Mouse (Mus musculus) liver (tissue): ENCODE results near the gene Mocs3.

Experiments used
- DNase-seq: peaks from one replicate; pipeline ENCODE4 v3.0.0-alpha.2; 2020; ENCODE audit warnings: mixed read lengths

The Mocs3 gene

GRCm38 (mm10) chr2:168242841-168243240 is 12.4 kb downstream of the Mocs3 start:
- DNase-seq, result no peak

- DNase-seq, result no peak
Measured at GRCm38 (mm10) chr2:168243278-168243677, 12.9 kb downstream of the Mocs3 start.

- no peak for DNase-seq
Measured at GRCm38 (mm10) chr2:168245571-168245970, 15.1 kb downstream of the Mocs3 start.

- no peak for DNase-seq
Measured at GRCm38 (mm10) chr2:168248167-168248855, 17.9 kb downstream of the Mocs3 start.

- DNase-seq, result peak; percentile 39
Measured at GRCm38 (mm10) chr2:168248856-168249245, 18.4 kb downstream of the Mocs3 start.

- DNase-seq, result peak; percentile 77
Measured at GRCm38 (mm10) chr2:168250270-168250669, 19.8 kb downstream of the Mocs3 start.

GRCm38 (mm10) chr2:168252639-168253292 is 22.3 kb downstream of the Mocs3 start:
- peak; percentile 45 for DNase-seq

GRCm38 (mm10) chr2:168253822-168254221 is 23.4 kb downstream of the Mocs3 start:
- DNase-seq, result no peak

- DNase-seq, result no peak
Measured at GRCm38 (mm10) chr2:168256506-168256905, 26.1 kb downstream of the Mocs3 start.

GRCm38 (mm10) chr2:168257188-168257587 is 26.8 kb downstream of the Mocs3 start:
- no peak for DNase-seq

- DNase-seq, result no peak
Measured at GRCm38 (mm10) chr2:168259046-168259445, 28.6 kb downstream of the Mocs3 start.

- DNase-seq, result no peak
Measured at GRCm38 (mm10) chr2:168260124-168260523, 29.7 kb downstream of the Mocs3 start.

- no peak for DNase-seq
Measured at GRCm38 (mm10) chr2:168260900-168261299, 30.5 kb downstream of the Mocs3 start.

- peak; percentile 45 for DNase-seq
Measured at GRCm38 (mm10) chr2:168268033-168268432, 37.6 kb downstream of the Mocs3 start.

GRCm38 (mm10) chr2:168273387-168273786 is 43.0 kb downstream of the Mocs3 start:
- DNase-seq, result no peak

- peak; percentile 63 for DNase-seq
Measured at GRCm38 (mm10) chr2:168274374-168274935, 44.0 kb downstream of the Mocs3 start.

GRCm38 (mm10) chr2:168280729-168281581 is 50.5 kb downstream of the Mocs3 start:
- peak; percentile 54 for DNase-seq

GRCm38 (mm10) chr2:168281582-168281981 is 51.2 kb downstream of the Mocs3 start, which contains the start of gene Kcng1:
Gene Kcng1 (minus strand): TSS chr2:168281736.
- DNase-seq, result no peak
